Mouse (Mus musculus): ENCODE data around the gene Cubn. TPM values are rescaled to one million over a fixed set of nuclear protein-coding genes. Genes with fewer than 3 reads are reported as not detected.

The Cubn gene
- total and polyA plus RNA-seq, 3 experiments = 0.03 TPM; not detected in 2

DNA sequence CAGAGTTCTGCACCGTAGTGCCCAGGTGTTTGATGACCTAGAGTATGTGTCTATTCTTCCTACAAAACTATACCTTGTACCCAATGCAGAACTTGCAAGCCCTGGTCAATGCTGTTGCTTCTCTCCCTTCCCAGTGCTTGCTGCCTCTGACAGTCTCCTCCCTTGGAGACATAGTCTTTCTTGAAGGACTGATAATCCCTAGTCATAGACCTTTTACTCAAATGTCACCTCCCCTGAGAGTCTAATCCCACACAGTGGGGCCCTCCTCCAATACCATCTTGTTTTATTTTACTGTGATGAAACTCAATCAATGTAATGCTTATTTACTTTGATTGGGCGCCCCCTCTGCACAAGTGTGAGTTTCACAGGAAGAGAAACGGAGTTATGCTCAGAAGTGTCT is 201.5 kb downstream of the Cubn start:
- Histone ChIP-seq H3K9ac (ENCODE audit: control insufficient read depth, low read depth, low read length, poor library complexity, severe bottlenecking) (no peak overlapping the region), H3K4me1 (ENCODE audit: control insufficient read depth in 1 of 2, insufficient read depth in 2 of 2, low read length in 2 of 2) (no peaks in the 10 kb centered on the region), H3K36me3 (ENCODE audit: control insufficient read depth in 1 of 2, insufficient read depth in 2 of 2, low read length in 2 of 2) (no peaks in the 10 kb centered on the region), H3K4me3 (ENCODE audit: control insufficient read depth in 1 of 2, insufficient read depth in 1 of 2, low read depth in 2 of 2, low read length in 2 of 2) (no peak overlapping the region), H3K27me3 (ENCODE audit: control insufficient read depth in 1 of 2, insufficient read depth in 2 of 2, low read length in 2 of 2) (0 out of 4 replicates have a peak, but pooled peaks cover 0 to 3% of the 10 kb centered on the region in 2 experiments), H3K27ac (ENCODE audit: control insufficient read depth, low read depth, low read length) (no peak overlapping the region), H3K79me2 (ENCODE audit: control insufficient read depth, insufficient read depth, low read length, poor library complexity) (no peaks in the 10 kb centered on the region), H3K9me3 (replicated peaks; ENCODE audit: insufficient read depth, low read length) (no peaks in the 10 kb centered on the region)
- TF ChIP-seq ZNF384 (IDR thresholded peaks at IDR 0.05; ENCODE audit: low read depth, low read length) = no peak
- TF ChIP-seq POLR2A (IDR thresholded peaks at IDR 0.05; ENCODE audit: control insufficient read depth in 1 of 2, insufficient read depth in 1 of 2, low read depth in 1 of 2, low read length in 2 of 2, poor library complexity in 1 of 2) = no peak
- no peak for TF ChIP-seq ZKSCAN1 (IDR thresholded peaks at IDR 0.05; ENCODE audit: low read depth, low read length)
- DNase-seq (ENCODE audit: low read depth, low spot score) = no peak

DNA sequence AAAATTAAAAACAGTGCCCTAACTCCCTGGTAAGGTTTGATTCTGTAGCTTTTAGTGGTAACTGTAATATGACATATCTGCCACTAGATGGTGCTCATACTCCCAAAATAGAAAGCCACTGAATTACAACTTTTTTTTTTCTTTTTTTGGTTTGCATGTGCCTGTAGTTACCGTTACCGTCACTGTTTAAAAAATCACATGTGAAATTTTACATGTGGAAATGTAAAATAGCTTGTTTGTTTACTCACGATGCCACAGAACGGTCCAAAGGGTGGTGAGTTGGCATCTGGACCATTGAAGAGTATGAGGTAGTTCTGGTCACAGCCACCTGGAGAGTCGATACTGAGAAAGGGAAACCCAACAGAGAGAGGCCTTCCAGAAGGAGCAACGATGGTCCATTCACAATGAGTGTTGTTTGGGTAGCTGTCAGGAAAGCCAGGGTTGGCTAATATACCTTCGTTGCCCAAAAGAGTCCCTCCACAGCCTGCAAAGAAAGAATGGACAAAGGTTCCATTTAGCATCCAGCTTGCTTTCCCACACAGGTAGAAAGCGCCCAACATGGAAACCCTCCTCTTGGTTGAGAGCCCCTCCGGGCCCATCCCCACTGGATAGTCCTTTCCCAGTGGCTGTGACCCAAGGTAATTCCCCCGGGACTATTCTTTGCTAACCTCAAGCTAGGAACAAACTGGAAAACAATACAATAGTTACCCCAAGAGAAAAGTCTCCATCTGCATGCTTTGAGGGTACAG is 213.3 kb downstream of the Cubn start:
- H3K36me3 ChIP-seq (ENCODE audit: control insufficient read depth in 1 of 2, insufficient read depth in 2 of 2, low read length in 2 of 2) = peaks cover 0 to 4% of the 10 kb centered on the region in 2 experiments; a peak in 2 of 4 replicates
- H3K4me1 ChIP-seq (ENCODE audit: control insufficient read depth in 1 of 2, insufficient read depth in 2 of 2, low read length in 2 of 2) = peaks cover 0 to 2% of the 10 kb centered on the region in 2 experiments; a peak in 3 of 4 replicates
- H3K79me2 ChIP-seq (ENCODE audit: control insufficient read depth, insufficient read depth, low read length, poor library complexity) = no peaks in the 10 kb centered on the region
- DNase-seq (ENCODE audit: low read depth, low spot score) = peak; percentile 63
- H3K9me3 ChIP-seq (replicated peaks; ENCODE audit: insufficient read depth, low read length) = no peaks in the 10 kb centered on the region
- no peaks in the 10 kb centered on the region; a peak in 1 of 4 replicates for H3K27me3 ChIP-seq (ENCODE audit: control insufficient read depth in 1 of 2, insufficient read depth in 2 of 2, low read length in 2 of 2)
- TF ChIP-seq RCOR1 (IDR thresholded peaks at IDR 0.05; ENCODE audit: low read depth, low read length) (no peak), RAD21 (IDR thresholded peaks at IDR 0.05; ENCODE audit: low read depth, low read length) (peak; percentile 91), ETS1 (IDR thresholded peaks at IDR 0.05; ENCODE audit: low read depth, low read length) (no peak), ZNF384 (IDR thresholded peaks at IDR 0.05; ENCODE audit: low read depth, low read length) (peak; percentile 98), GABPA (IDR thresholded peaks at IDR 0.05; ENCODE audit: low read depth, low read length) (no peak), TCF12 (IDR thresholded peaks at IDR 0.05; ENCODE audit: low read depth, low read length) (no peak), ZC3H11A (IDR thresholded peaks at IDR 0.05; ENCODE audit: low read depth, low read length) (peak; percentile 85), SMC3 (IDR thresholded peaks at IDR 0.05; ENCODE audit: low read depth, low read length) (peak; percentile 79), MAX (IDR thresholded peaks at IDR 0.05; ENCODE audit: low read length) (0 out of 2 replicates have a peak, but pooled peaks have one; percentile 52), CHD2 (IDR thresholded peaks at IDR 0.05; ENCODE audit: low read length) (no peak), MYC (IDR thresholded peaks at IDR 0.05; ENCODE audit: low read depth, low read length) (peak; percentile 56; the same call in 1 of the 2 replicates), JUND (IDR thresholded peaks at IDR 0.05; ENCODE audit: low read depth, low read length) (no peak), KAT2A (conservative IDR thresholded peaks at IDR 0.05; ENCODE audit: low read depth, low read length) (no peak), EP300 (IDR thresholded peaks at IDR 0.05; ENCODE audit: low read depth in 1 of 2, low read length in 2 of 2) (no peak), SIN3A (IDR thresholded peaks at IDR 0.05; ENCODE audit: low read length) (peak; percentile 58; the same call in 1 of the 2 replicates), TBP (IDR thresholded peaks at IDR 0.05; ENCODE audit: low read depth, low read length) (no peak), POLR2AphosphoS2 (IDR thresholded peaks at IDR 0.05; ENCODE audit: low read length) (no peak), MYB (IDR thresholded peaks at IDR 0.05; ENCODE audit: low read depth, low read length) (no peak), NRF1 (IDR thresholded peaks at IDR 0.05; ENCODE audit: insufficient read depth, low read depth, low read length, poor library complexity, severe bottlenecking) (no peak), NELFE (IDR thresholded peaks at IDR 0.05; ENCODE audit: low read depth, low read length) (no peak), USF2 (IDR thresholded peaks at IDR 0.05; ENCODE audit: borderline replicate concordance in 1 of 2, insufficient read depth in 1 of 2, low read depth in 1 of 2, low read length in 2 of 2) (no peak), USF1 (IDR thresholded peaks at IDR 0.05; ENCODE audit: low read depth, low read length) (no peak), MAZ (IDR thresholded peaks at IDR 0.05; ENCODE audit: low read depth, low read length) (no peak), CTCF (IDR thresholded peaks at IDR 0.05 in 2 of 3, conservative IDR thresholded peaks at IDR 0.05 in 1 of 3; ENCODE audit: control insufficient read depth in 1 of 3, insufficient read depth in 1 of 3, low read depth in 2 of 3, low read length in 3 of 3, poor library complexity in 1 of 3, severe bottlenecking in 1 of 3) (peak; percentile 34 to 82 (median 65)), MEF2A (IDR thresholded peaks at IDR 0.05; ENCODE audit: extremely low read depth, insufficient replicate concordance, low read depth, low read length, poor library complexity, severe bottlenecking) (no peak), TAL1 (IDR thresholded peaks at IDR 0.05; ENCODE audit: low read length) (no peak), MXI1 (IDR thresholded peaks at IDR 0.05; ENCODE audit: low read depth, low read length) (0 out of 2 replicates have a peak, but pooled peaks have one; percentile 29), UBTF (IDR thresholded peaks at IDR 0.05; ENCODE audit: borderline replicate concordance, insufficient read depth, low read depth, low read length) (no peak)
- no peak overlapping the region for H3K9ac ChIP-seq (ENCODE audit: control insufficient read depth, low read depth, low read length, poor library complexity, severe bottlenecking)
- H3K4me3 ChIP-seq (ENCODE audit: control insufficient read depth in 1 of 2, insufficient read depth in 1 of 2, low read depth in 2 of 2, low read length in 2 of 2) = peak overlapping the region; percentile 28 to 30; a peak in 3 of 4 replicates
- H3K27ac ChIP-seq (ENCODE audit: control insufficient read depth, low read depth, low read length) = no peak overlapping the region
